Mouse (Mus musculus) forebrain, embryonic 13.5 days (tissue): ENCODE measurements around the gene Hypk. TPM values are rescaled to one million over a fixed set of nuclear protein-coding genes. Genes with fewer than 3 reads are reported as not detected.
A peak's percentile ranks its signal among the peaks of the same experiment; 100 is the strongest.

Experiments
- ATAC-seq: fragments of 200-750 bp; cut with Nextera tagmentation; 2 replicates; pipeline ENCODE4 v1.8.0; 2017
- H3K27ac ChIP-seq: fragments of 300-500 bp; sonication (generic); 2 replicates; pipeline ENCODE4 v1.5.1; 2015; ENCODE audit warnings: inconsistent platforms, mild to moderate bottlenecking, moderate library complexity
- H3K27me3 ChIP-seq: fragments of 300-500 bp; sonication (generic); 2 replicates; pipeline ENCODE4 v1.6.1; 2015; ENCODE audit warnings: mild to moderate bottlenecking, inconsistent platforms
- H3K36me3 ChIP-seq: fragments of 300-500 bp; sonication (generic); 2 replicates; pipeline ENCODE4 v1.6.1; 2015; ENCODE audit warnings: mild to moderate bottlenecking, inconsistent platforms; ENCODE audit not compliant: poor library complexity, severe bottlenecking
- H3K4me1 ChIP-seq: fragments of 300-500 bp; sonication (generic); 2 replicates; pipeline ENCODE4 v1.6.1; 2015; ENCODE audit warnings: inconsistent platforms
- H3K4me2 ChIP-seq: fragments of 300-500 bp; sonication (generic); 2 replicates; pipeline ENCODE4 v1.6.1; 2015; ENCODE audit warnings: inconsistent platforms, mild to moderate bottlenecking, moderate library complexity
- H3K4me3 ChIP-seq: fragments of 300-500 bp; sonication (generic); 2 replicates; pipeline ENCODE4 v1.5.1; 2015; ENCODE audit warnings: mild to moderate bottlenecking, inconsistent platforms
- H3K9ac ChIP-seq: fragments of 300-500 bp; sonication (generic); 2 replicates; pipeline ENCODE4 v1.6.1; 2015; ENCODE audit warnings: mild to moderate bottlenecking, inconsistent platforms
- H3K9me3 ChIP-seq: fragments of 300-500 bp; sonication (generic); replicated peaks from 2 replicates; pipeline ENCODE4 v1.6.1; 2016; ENCODE audit warnings: inconsistent platforms
- WGBS: fragments of 180-500 bp; shearing (Covaris S2); methylation state at CpG from one replicate; pipeline ENCODE4 v1.1.7; 2015; 5-methylcytosine and 5-hydroxymethylcytosine counted together
- polyA plus RNA-seq: library from polyadenylated mRNA; unstranded; fragments of >200 nt; fragmentation: Nextera tagmentation; extraction: Ambion mirVana; gene quantifications from 2 replicates; pipeline ENCODE4 v1.2.1, GENCODE M21; 2015

Hypk gene
- polyA plus RNA-seq: 115 and 122 TPM in 2 replicates

GRCm38 (mm10) chr2:121452990-121453389, at the start of gene Hypk:
TSS of gene Hypk (plus strand) at chr2:121453290.
- 79% methylated on average over 4 of the region's 4 CpGs for WGBS
- H3K27ac ChIP-seq: no peak within 1 kb of the TSS
- ATAC-seq: no peak
- H3K4me2 ChIP-seq: no peak within 1 kb of the TSS
- peaks cover 40% of the 10 kb centered on the region for H3K4me1 ChIP-seq
- H3K27me3 ChIP-seq: no peaks in the 10 kb centered on the region
- no peak within 1 kb of the TSS for H3K4me3 ChIP-seq
- no peak within 1 kb of the TSS for H3K9ac ChIP-seq
- no peaks in the 10 kb centered on the region for H3K9me3 ChIP-seq
- peaks cover 21% of the 10 kb centered on the region for H3K36me3 ChIP-seq

DNA sequence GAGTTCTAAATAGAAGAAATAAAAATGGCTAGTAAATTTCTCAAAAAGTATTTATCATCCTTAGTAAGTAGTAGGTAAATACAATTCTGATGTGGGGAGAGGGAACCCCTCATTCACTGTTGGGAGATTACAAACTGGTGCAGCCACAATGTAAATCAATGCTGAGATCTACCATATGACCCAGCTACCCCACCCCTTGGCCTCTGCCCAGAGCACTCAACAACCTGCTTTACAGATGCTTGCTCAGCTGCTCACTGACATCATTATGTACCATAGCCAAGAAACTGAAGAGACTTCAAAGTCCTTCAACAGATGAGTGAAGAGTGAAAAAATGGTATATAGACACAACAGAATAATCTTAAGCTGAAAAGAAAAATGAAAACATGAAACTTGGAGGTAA, 49.8 kb upstream of the Hypk start:
- H3K4me2 ChIP-seq: no peak overlapping the region
- no peaks in the 10 kb centered on the region for H3K27me3 ChIP-seq
- no peak overlapping the region for H3K4me3 ChIP-seq
- no peak overlapping the region for H3K27ac ChIP-seq
- no peak for ATAC-seq
- H3K9me3 ChIP-seq: no peaks in the 10 kb centered on the region; the same call in 1 of the 2 replicates
- no peaks in the 10 kb centered on the region for H3K4me1 ChIP-seq
- H3K9ac ChIP-seq: no peak overlapping the region
- no peaks in the 10 kb centered on the region; the same call in 1 of the 2 replicates for H3K36me3 ChIP-seq

DNA sequence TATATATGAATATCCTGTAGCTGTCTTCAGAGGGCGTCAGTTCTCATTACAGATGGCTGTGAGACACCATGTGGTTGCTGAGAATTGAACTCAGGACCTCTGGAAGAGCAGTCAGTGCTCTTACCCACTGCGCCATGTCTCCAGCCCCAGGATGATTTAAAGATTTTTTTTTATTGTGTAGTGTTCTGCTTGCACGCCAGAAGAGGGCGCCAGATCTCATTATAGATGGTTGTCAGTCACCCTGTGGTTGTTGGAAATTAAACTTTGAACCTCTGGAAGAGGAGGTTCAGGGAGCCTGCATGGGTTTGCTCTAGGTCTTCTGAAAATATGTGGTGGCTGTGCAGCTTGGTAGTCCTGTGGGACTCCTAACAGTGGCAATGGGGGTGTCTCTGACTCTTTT, 44.9 kb upstream of the Hypk start:
- no peak overlapping the region for H3K27ac ChIP-seq
- H3K36me3 ChIP-seq: no peaks in the 10 kb centered on the region; the same call in 1 of the 2 replicates
- no peak overlapping the region for H3K4me2 ChIP-seq
- no peak overlapping the region for H3K4me3 ChIP-seq
- H3K4me1 ChIP-seq: peaks cover 12% of the 10 kb centered on the region
- 32% methylated on average over 4 of the region's 4 CpGs for WGBS
- no peaks in the 10 kb centered on the region; the same call in 1 of the 2 replicates for H3K9me3 ChIP-seq
- ATAC-seq: no peak
- H3K27me3 ChIP-seq: no peaks in the 10 kb centered on the region
- no peak overlapping the region for H3K9ac ChIP-seq

GRCm38 (mm10) chr2:121412843-121413386, 40.2 kb upstream of the Hypk start:
- peaks cover 9% of the 10 kb centered on the region for H3K36me3 ChIP-seq
- no peaks in the 10 kb centered on the region; the same call in 1 of the 2 replicates for H3K9me3 ChIP-seq
- peaks cover 39% of the 10 kb centered on the region for H3K4me1 ChIP-seq
- peak overlapping the region; percentile 99 for H3K4me3 ChIP-seq
- no peak; the same call in 1 of the 2 replicates for ATAC-seq
- peak overlapping the region; percentile 96 for H3K27ac ChIP-seq
- H3K4me2 ChIP-seq: peak overlapping the region; percentile 78
- peak overlapping the region; percentile 97 for H3K9ac ChIP-seq
- WGBS: 14% methylated on average over 4 of the region's 4 CpGs
- no peaks in the 10 kb centered on the region for H3K27me3 ChIP-seq

DNA sequence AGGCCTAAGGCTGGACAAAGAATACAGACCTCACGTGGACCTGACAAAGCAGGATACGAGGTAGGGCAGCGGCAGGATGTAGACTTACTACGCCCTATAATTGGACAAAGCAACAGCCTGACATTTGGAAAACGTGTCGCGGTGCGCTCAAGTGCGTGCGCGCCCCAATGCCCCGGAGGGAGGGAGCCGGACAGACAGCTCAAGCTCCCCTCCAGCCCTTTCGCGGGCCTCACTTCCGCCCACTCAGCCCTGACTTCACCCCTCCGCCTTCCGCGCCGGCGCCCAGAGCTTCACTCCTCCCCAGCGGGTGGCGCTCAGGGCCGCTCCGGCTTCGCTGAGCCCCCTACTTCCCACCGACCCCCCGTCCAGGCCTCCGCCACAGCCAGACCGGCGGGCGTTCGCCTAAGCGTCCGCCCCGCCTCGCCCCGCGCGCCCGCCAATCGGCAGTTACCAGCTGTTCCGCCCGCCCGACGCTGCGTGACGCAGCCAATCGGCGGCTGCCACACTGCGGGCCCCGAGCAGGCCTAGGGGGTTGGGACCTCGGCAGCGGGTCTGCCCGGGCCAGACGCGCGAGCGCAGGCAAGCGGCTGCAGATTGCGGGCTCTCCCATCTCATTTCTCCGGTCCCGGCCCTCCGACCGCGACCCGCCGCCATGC, 39.6 kb upstream of the Hypk start, which contains the start of the genes Pdia3 and Catsper2:
TSS of gene Pdia3 (plus strand) at position 389 of the 656 bp plus-strand sequence.
TSS of gene Catsper2 (minus strand) at position 406 of the 656 bp plus-strand sequence.
- peaks cover 39% of the 10 kb centered on the region for H3K4me1 ChIP-seq
- peak within 1 kb of the TSS; percentile 99 for H3K4me3 ChIP-seq
- H3K9me3 ChIP-seq: no peaks in the 10 kb centered on the region
- peak within 1 kb of the TSS; percentile 97 for H3K9ac ChIP-seq
- H3K27me3 ChIP-seq: no peaks in the 10 kb centered on the region
- WGBS: under 1% methylated on average over 61 of the region's 68 CpGs
- H3K36me3 ChIP-seq: peaks cover 15% of the 10 kb centered on the region
- peak within 1 kb of the TSS; percentile 96 for H3K27ac ChIP-seq
- peak; percentile 100 for ATAC-seq
- H3K4me2 ChIP-seq: peak within 1 kb of the TSS; percentile 78

DNA sequence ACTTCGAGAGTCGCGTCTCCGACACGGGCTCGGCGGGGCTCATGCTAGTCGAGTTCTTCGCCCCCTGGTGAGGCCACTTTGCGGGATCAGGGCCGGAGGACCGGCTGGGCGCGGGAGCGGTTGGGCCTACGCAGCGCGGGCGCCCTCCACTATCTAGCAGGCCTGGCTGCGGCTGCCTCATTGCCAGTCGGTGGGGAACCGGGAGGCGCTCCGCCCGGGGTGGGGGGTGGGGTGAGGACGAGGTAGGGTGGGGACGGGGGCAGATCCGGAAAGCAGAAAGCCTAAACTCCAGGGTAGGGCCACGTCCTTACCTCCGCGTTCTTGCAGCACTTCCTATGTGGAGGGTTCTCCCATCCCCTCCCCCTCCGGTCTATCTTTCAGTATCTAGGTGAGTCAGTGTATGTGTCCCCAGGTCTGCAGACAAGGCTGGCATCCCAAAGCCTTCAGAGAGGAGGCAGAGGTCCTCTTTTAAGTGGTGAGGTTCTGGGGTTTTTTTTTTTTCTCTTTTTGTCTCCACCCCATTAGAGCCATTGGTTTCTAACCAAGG, 38.9 kb upstream of the Hypk start:
- no peaks in the 10 kb centered on the region for H3K27me3 ChIP-seq
- H3K4me2 ChIP-seq: peak overlapping the region; percentile 78
- peak overlapping the region; percentile 96 for H3K27ac ChIP-seq
- under 1% methylated on average over 32 of the region's 32 CpGs for WGBS
- peak overlapping the region; percentile 97 for H3K9ac ChIP-seq
- H3K4me3 ChIP-seq: peak overlapping the region; percentile 99
- peak; percentile 48 for ATAC-seq
- peaks cover 39% of the 10 kb centered on the region for H3K4me1 ChIP-seq
- H3K9me3 ChIP-seq: no peaks in the 10 kb centered on the region
- peaks cover 22% of the 10 kb centered on the region for H3K36me3 ChIP-seq

GRCm38 (mm10) chr2:121415103-121415502, 38.0 kb upstream of the Hypk start:
- H3K27me3 ChIP-seq: no peaks in the 10 kb centered on the region
- 64% methylated on average over 3 of the region's 3 CpGs for WGBS

DNA sequence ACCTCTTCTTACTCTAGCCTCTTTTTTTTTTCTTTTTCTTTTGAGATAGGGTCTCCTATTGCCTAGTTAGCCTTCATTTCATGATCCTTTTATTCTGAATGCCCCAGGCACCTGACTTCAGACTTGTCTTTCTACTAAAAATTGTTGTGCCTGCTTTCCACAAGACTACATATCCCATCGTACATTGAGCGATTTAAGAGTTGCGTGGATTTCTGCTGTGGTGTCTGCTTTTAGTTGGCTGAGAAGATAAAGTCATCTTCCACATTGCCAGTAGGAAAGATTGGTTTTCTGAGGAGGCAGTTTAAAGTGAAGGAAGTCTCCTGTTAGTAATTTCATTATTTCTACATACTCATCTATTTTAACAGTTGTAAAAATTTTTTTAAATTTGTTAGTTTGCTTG, 37.5 kb upstream of the Hypk start:
- 88% methylated on average over 3 of the region's 3 CpGs for WGBS
- H3K4me2 ChIP-seq: peak overlapping the region; percentile 78
- H3K9ac ChIP-seq: peak overlapping the region; percentile 97
- no peaks in the 10 kb centered on the region for H3K27me3 ChIP-seq
- H3K36me3 ChIP-seq: peaks cover 28% of the 10 kb centered on the region
- H3K9me3 ChIP-seq: no peaks in the 10 kb centered on the region
- H3K27ac ChIP-seq: no peak overlapping the region
- peaks cover 39% of the 10 kb centered on the region for H3K4me1 ChIP-seq
- H3K4me3 ChIP-seq: peak overlapping the region; percentile 99
- ATAC-seq: no peak

More at GRCm38 (mm10) chr2:121415103-121415502, 38.0 kb upstream of the Hypk start:
- Histone ChIP-seq H3K9ac (peak overlapping the region; percentile 97), H3K4me1 (peaks cover 39% of the 10 kb centered on the region), H3K27ac (no peak overlapping the region), H3K36me3 (peaks cover 27% of the 10 kb centered on the region), H3K9me3 (no peaks in the 10 kb centered on the region), H3K4me2 (peak overlapping the region; percentile 78), H3K4me3 (peak overlapping the region; percentile 99)
- no peak for ATAC-seq

- H3K9me3 ChIP-seq: no peaks in the 10 kb centered on the region
- ATAC-seq: no peak
- peaks cover 33% of the 10 kb centered on the region for H3K36me3 ChIP-seq
- peak overlapping the region; percentile 78 for H3K4me2 ChIP-seq
- H3K9ac ChIP-seq: no peak overlapping the region
- H3K27ac ChIP-seq: no peak overlapping the region
- no peaks in the 10 kb centered on the region for H3K27me3 ChIP-seq
- H3K4me3 ChIP-seq: no peak overlapping the region
- peaks cover 39% of the 10 kb centered on the region for H3K4me1 ChIP-seq
- WGBS: 90% methylated on average over 6 of the region's 6 CpGs
These were observed 36.7 kb upstream of the Hypk start for GRCm38 (mm10) chr2:121416356-121416755.

DNA sequence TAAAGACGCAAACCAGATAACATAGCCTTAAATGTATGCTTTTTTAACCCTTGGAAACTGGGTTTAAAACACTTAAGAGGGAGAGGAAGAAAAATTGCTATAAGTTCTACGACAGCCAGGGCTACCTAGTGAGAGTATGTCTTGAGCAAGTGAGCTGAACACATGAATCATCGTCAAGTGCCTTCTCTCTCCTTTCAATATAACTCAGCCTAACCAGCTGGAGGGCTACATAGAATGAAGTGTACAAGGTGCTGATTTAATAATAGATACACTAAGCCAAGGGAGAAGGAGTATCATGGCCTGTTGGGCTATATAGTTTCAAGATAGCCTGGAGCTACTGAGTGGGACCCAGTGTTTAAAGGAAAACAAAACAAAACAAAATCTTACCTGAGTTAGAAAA, 34.6 kb upstream of the Hypk start:
- ATAC-seq: no peak
- H3K4me1 ChIP-seq: peaks cover 27% of the 10 kb centered on the region
- H3K4me2 ChIP-seq: no peak overlapping the region
- H3K27ac ChIP-seq: no peak overlapping the region
- no peaks in the 10 kb centered on the region for H3K9me3 ChIP-seq
- H3K4me3 ChIP-seq: no peak overlapping the region
- no peak overlapping the region for H3K9ac ChIP-seq
- H3K36me3 ChIP-seq: peaks cover 50% of the 10 kb centered on the region
- 90% methylated on average over 3 of the region's 3 CpGs for WGBS
- H3K27me3 ChIP-seq: no peaks in the 10 kb centered on the region

- ATAC-seq: no peak
- Histone ChIP-seq H3K9me3 (no peaks in the 10 kb centered on the region), H3K9ac (no peak overlapping the region), H3K4me1 (no peaks in the 10 kb centered on the region), H3K27me3 (no peaks in the 10 kb centered on the region), H3K4me2 (no peak overlapping the region), H3K4me3 (no peak overlapping the region), H3K27ac (no peak overlapping the region), H3K36me3 (peaks cover 84% of the 10 kb centered on the region)
- WGBS: 95% methylated on average over 2 of the region's 2 CpGs
These were observed 29.9 kb upstream of the Hypk start for GRCm38 (mm10) chr2:121423166-121423565.

DNA sequence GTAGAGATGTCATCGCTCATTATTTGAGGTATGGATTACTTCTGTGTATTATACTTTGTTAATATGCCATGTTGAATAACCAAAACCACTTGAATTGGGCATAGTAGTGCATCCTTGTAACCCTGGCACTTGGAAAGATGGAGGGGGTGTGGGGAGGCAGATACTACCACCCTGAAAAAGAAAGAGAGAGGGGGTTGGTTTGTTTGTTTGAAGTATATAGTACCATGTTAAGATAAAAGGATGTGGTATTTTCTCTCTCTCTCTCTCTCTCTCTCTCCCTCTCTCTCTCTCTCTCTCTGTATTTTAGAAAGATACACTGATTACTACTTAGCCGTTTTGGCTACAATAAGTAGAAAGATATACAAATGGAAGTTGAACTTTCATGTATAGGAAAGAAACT, 27.2 kb upstream of the Hypk start:
- Histone ChIP-seq H3K9ac (no peak overlapping the region), H3K36me3 (peaks cover 93% of the 10 kb centered on the region), H3K27me3 (no peaks in the 10 kb centered on the region), H3K4me2 (no peak overlapping the region), H3K9me3 (no peaks in the 10 kb centered on the region), H3K4me1 (no peaks in the 10 kb centered on the region), H3K27ac (no peak overlapping the region), H3K4me3 (no peak overlapping the region)
- 98% methylated on average over 2 of the region's 2 CpGs for WGBS
- no peak for ATAC-seq
